Mouse (Mus musculus) kidney, adult 9 months (tissue): ENCODE data around the gene Ecm2.

Experiments
- DNase-seq: peaks from one replicate; pipeline ENCODE4 v3.0.0; 2022

Ecm2 gene

DNA sequence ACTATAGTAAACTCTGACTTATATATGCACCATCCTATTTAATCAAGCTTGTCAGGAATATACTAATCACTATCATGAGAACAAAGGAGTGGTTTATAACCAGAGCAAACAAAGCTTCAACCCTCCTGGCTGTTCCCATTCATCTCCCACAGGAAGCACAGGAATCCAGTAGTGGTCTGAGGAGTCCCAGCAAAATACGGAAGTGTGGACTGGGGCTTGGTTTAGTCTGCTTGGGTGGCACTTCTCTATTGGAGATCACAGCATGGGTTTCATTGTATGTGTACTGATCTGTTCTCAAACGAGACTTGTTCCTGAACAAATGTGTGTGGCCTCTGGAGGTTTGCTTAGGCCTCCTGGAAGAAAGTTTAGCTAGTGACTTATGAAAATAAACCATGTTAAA is 14.2 kb downstream of the Ecm2 start:
- no peak for DNase-seq

DNA sequence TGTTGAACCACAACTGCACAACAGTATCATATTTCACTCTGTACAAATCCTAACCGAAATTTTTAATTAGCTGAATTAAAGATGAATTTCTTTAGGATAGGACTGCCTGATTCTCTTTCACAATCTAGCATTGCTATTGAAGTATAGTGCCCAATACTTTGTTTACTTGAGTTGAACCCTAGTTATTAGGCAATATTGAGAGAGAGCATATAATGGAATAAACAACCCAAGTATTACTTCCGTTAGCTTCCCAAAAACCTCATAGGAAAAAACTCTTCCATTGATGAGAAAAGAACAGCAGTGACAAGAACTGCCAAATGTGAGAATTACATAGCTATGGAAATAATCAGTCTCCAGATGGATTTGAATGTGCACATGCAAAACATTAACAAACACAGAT is 21.6 kb downstream of the Ecm2 start:
- no peak for DNase-seq

DNA sequence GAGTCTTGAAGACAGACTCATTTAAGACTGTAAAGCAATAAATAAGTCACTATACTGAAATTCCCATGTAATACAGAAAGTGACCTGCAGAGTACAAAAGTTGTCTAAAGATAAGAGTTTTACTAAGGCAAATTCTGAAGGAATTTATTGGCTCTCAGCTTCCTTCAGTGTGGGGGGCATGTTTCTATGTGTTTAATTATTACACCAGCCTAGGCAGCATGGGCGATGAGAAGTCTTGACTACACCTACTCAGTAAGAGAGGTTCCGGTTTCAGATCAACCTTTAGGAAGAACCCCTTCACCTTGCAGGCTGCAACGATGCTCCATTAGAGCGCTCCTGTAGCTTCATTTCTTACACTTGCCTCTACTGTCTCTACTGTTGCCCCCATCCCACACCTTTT is 26.0 kb downstream of the Ecm2 start:
- DNase-seq: no peak

DNA sequence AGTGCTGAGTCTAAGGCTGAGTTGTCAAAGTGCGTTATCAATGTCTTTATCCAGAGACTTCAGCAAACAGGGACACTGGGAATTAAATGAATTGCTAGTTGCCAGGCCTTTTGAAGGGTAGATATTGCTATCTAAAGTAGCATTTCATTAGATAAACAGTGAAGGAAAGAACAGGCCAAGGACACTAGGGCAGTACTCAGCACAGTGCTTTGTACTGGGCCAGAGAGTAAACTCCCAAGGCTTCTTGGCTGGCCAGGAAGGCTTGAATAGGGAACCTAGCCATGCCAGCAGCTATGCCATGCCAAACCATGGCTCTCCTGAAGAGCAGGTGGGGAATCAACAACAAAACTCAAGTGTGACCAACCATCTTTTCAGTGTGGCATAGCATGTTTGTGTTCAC is 32.3 kb downstream of the Ecm2 start:
- DNase-seq: no peak

DNA sequence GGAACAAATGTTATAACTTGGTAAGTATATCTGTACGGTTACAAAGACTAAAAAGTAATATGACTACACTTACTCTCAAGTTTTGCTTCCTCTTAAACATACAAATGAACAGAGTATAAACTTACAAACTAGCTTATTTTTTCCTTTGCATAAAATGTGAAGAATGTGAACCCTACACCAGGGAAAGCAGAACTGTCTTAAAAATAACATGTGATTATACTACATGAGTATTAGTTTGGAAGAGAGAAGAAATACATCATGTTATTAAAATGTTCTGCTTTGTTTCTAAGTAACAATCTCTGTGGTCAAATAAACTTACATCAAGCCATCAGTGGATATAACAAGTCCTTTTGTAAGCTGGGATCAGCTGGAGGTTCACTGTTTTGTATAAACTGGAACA is 34.1 kb downstream of the Ecm2 start:
- no peak for DNase-seq

DNA sequence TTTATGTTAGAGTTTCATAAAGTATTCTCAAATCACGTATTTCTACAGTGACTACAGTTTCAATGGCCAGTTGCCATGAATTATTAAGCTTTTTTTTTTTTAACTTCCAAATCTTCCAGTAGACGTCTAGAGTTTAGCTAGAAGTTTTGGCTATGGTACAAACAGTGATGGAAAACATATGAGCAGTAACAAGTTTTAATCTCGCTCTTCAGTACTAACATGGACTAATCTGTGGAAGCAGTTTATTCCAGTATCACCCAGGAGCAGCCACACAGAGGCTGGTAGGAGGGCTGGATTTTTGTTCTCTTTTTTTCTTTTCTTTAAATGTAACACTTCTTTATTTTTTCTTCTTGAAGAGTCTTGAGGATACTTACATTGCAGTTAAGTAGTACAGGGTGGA is 39.7 kb downstream of the Ecm2 start, which contains the start of gene Aspn:
TSS of gene Aspn (plus strand) at position 165 of the 400 bp plus-strand sequence.
- DNase-seq: no peak

DNA sequence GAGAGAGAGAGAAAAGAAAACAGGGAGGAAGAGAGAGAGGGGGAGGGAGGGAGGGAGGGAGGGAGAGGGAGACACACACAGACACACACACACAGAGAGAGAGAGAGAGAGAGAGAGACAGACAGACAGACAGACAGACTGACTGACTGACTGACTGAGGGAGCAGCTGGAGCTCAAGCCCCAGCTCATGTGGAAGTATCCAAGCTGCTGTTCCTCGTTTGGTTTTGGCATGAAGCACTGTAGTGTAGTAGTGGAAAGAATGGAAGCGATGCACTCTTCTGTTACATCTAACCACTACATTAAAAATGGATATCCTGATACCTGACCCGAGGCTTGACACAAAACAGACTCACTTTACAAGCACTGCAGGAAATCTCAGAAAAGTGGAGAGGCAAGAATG is 41.0 kb downstream of the Ecm2 start:
- no peak for DNase-seq

DNA sequence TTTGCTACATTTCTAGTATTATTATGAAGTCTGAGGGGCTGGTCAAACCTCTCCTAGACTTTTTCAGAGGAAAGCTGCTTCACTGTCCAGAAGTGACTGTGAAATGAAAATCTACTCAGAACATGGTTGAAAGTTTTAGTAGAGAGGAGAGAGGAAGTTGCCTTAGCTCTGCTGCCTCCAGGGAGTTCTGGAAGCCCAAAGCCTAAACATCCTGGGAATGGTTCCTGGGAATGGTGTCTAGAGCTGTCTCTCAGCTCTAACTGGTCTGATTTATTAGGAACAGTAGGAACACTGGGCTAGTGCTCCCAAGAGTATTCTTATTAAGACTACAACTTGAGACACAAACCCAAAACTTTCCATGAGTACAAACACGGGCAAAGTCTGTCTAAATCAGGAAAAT is 41.9 kb downstream of the Ecm2 start:
- DNase-seq: peak; percentile 31

DNA sequence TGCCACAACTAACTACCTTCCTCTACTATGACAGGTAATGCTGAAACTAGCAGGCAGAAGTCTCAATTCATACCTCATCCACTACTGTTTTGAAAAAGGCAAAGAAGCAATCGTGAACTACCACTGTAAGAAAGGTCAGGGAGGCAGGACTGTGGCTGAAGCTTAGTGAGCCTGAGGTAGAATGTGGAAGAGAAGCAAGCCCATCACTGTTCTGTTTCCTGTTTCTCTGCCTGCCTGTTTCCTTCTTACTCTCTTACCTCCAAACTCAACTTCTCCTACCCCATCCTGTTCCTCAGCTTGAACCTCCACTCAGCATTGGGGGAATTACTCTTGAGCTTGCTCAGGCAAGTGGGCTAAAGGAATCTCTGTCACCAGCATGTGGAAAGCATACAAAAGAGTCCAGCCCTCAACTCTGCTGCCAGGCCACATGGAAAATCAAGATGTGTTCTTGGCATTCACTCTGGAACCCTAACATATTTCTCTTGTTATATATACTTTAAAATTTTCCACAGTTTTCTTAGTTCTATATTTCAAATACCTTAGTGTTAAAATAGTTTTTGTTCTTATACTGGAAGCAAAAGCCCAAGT is 43.0 kb downstream of the Ecm2 start:
- DNase-seq: no peak

DNA sequence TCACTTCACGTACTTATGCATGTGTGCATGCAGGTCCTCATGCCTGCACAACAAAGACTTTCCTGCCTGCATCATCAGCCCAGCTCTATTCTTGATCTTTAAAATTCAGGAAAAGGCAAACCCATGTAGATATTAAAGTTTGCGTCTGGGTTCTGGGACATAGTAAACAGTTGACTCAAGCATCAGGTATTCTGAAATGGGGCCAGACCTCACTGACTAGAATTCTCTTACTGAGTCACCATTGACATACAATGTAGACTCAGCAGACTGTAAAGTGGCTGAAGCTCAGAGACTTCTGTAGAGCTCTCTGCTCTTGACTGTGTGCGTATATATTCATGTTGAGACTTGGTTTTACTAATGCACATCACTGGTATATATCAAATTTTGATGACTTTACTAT is 45.0 kb downstream of the Ecm2 start:
- no peak for DNase-seq

DNA sequence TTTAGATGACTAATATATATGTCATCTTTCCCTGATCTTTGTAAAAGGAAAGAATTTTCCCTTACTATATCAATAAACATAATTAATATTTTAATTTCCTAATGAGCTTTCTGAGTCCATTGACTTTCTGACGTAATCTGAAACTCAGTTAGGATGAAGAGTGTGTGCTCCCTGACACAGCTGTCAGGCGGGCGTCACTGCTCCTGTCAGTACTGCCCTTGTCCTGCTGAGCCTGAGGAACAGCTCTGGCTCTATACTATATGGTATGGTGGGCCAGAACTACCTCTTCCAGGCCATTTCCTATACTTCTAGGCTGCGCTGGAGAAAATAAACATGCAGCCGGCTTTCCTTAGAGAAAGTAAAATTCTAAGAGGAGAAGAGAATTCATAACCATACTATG is 49.9 kb downstream of the Ecm2 start:
- DNase-seq: no peak

DNA sequence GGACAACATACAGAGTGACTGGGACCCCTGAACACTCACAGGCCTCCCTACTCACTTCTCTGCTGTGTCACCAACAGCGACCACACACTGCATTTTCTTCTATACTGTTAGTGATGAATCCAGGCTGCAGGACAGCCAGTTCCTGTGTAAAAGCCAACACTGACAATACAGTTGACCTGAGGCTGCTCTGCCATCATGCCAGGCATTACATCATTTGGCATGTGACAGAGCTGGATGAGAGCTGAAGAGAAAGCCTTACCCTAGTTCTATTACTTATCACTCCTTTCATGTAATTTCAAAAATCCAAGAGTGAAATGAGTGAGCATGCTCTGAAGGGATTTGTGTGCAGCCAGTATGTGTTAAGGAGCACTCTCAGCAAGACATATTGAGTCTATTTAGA is 51.6 kb downstream of the Ecm2 start:
- DNase-seq: no peak

DNA sequence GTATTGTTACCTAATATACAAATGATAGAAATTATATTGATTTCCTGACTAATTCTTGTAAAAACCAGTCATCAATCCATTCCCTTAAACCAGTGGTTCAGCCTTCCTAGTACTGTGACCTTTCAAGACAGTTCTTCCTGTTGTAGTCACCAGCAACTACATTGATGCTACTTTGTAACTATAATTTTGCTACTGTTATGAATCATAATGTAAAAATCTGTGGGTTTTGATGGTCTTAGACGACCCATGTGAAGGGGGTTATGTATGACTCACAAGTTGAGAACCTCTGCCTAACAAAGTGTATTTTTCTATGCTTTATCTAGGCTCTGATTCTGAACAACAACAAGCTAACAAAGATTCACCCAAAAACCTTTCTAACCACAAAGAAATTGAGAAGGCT is 52.3 kb downstream of the Ecm2 start:
- DNase-seq: no peak

DNA sequence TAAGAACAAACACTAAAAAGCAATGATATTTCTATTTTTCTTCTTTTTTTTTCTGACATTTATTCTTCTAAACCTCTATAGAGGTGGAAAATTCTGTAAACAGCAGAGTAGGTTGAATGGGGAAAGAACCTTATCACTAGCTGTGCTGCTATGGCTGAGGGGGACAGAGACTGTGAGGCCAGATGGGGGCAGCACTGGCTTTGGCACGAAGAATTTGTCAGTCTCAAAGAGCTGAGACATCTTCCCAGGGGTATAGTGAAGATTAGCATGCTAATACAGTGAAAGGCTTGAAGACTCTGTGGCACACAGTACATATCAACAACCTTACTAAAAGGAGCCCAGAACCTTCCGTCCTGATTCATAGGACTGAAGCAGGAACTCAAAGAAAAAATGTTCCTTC is 54.6 kb downstream of the Ecm2 start:
- peak; percentile 70 for DNase-seq

DNA sequence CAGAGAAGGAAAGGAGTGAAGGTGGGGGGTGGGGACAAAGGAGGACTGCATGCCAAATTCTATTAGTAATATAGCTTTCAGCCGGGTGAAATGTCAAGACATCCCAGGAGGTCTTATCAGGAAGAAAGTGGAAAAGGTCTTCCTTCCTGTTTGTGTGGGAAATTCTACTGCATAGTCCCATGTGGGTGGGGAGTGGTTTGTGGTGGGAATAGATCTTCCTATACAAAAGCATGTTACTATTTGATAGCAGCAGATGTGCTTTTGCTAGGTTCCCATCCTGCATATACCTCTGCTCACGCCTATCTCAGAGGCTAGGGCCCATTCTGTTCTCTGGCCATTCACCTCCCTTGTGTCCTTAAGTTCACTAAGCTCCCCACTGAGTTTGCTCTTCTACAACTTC is 56.3 kb downstream of the Ecm2 start:
- DNase-seq: no peak

DNA sequence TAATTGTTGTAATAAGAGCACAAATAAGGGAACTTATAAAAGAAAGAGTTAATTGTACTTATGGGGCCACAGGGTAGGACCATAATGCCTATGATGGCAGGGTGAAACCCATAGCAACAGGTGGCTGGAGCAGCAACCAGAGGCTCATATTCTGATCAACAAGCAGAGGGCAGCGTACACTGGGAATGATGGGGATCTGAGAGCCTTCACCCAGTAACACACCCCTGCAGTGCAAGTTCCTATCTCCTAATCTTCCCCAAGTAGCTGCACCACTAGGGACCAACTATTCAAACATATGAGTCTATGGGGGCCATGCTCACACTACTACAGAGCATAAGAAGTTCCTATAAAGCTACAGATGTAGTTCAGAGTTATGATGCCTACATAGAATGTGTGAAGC is 59.7 kb downstream of the Ecm2 start:
- DNase-seq: no peak

DNA sequence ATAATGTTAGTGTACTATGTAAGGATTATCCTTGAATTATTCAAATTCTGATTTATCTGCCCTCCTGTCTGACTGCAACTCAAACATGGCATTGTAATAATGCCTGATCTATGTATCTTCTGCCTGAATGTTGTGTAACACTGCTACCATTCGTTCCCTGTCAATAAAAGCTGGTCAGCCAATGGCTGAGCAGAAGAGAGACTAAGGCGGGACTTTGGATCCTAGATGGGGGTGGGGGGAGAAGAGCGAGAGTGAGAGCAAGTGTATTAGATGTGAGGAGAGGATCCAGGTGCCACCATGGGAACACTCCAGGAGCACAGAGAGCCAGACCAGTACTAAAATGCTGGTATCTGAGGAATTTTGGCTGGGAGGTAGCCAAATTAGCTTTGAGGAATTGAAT is 65.8 kb downstream of the Ecm2 start:
- peak; percentile 16 for DNase-seq

DNA sequence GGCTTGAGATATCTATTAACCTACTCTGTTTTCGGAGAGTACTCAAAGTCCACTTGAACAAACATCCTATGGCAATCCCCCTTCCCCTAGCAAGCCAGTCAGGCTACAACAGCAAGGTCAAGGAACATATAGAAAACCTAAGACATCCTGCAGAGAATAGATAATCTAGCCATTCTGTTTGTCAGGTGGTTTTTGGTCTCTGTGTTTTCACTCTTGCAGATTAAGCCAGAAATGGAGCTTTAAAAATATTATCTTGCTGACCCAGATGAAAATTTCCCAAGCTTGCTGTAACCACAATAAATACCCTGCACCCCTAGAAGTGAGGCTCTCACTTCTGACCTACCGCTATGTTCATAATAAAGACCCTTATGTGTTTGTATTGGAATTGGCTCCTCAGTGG is 66.8 kb downstream of the Ecm2 start:
- no peak for DNase-seq

DNA sequence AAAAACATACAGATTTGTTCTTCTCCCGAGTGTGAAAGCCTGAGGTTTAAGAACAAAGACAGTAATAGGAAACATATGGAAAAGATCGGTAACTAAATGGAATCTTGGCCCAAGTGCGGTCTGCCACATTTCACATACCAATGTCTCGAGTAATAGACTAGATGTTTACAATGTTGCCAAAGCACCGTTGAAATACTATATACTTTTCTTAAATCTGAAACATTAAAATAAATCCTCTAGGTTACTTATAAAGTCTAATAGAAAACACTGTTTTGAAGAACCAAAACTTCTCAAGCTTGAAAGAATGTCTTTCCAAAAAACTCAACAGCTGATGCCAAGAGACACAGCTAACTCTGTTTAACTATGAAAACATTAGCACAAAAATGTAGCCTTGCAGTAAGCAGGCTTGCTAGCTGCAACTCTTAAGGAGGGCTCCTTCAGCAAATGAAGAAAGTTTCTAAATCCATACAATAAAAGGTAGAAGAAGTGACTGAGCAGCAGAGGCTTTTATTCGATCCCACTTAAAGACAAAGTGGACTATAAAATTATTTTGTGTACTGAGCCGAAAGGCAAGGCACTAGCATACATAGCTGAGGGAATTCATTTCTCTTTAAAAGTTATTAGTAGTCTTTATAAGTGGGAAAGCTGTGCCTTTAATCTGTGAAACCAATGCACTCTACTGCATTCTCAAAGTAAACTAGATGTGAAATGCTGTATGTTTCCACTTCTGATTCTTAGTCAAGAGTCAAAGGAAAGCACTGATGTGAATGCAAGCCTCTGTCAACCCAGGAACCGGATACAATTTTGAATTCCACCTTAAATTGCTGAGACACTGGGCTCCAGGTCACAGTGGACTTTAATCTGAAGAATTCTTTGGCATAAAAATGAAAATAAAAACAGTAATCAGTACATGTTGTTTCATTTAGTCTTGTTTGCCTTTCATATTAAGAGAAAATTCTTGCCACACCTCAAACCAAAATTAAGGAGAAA is 77.2 kb downstream of the Ecm2 start, which contains the start of gene Omd:
TSS of gene Omd (plus strand) at position 922 of the 990 bp plus-strand sequence.
- peak; percentile 82 for DNase-seq
